Mouse (Mus musculus) thymus, adult 2 months (tissue): ENCODE measurements around the gene Cmtr2.

Experiments
- CTCF ChIP-seq: fragments of 200-500 bp; IDR thresholded peaks from 2 replicates; pipeline ENCODE4 v1.5.1; 2012; ENCODE audit warnings: mild to moderate bottlenecking, control low read depth, low read length, moderate library complexity, borderline replicate concordance; ENCODE audit not compliant: control insufficient read depth, poor library complexity, insufficient read depth; ENCODE audit errors: extremely low read depth
- POLR2A ChIP-seq: fragments of 200-500 bp; IDR thresholded peaks from 2 replicates; pipeline ENCODE4 v1.6.1; 2012; ENCODE audit warnings: mild to moderate bottlenecking, low read length, control low read depth, moderate library complexity; ENCODE audit not compliant: control insufficient read depth, poor library complexity, insufficient read depth; ENCODE audit errors: extremely low read depth

GRCm38 (mm10) chr8:110215365-110215764 is at the start of gene Cmtr2:
- TF ChIP-seq POLR2A: no peak
- TF ChIP-seq CTCF: no peak
